Mouse (Mus musculus) small intestine, adult 2 months (tissue): ENCODE results near the gene Snx25. TPM values are rescaled to one million over a fixed set of nuclear protein-coding genes. Genes with fewer than 3 reads are reported as not detected.

Experiments used
- H3K27ac ChIP-seq: fragments of 200-500 bp; 2 replicates; pipeline ENCODE4 v1.5.1; 2012; ENCODE audit warnings: low read depth, low read length, control low read depth, inconsistent platforms; ENCODE audit not compliant: insufficient read depth
- H3K27me3 ChIP-seq: fragments of 200-500 bp; 2 replicates; pipeline ENCODE4 v1.6.1; 2012; ENCODE audit warnings: mild to moderate bottlenecking, moderate library complexity, low read length, inconsistent platforms; ENCODE audit not compliant: control insufficient read depth, insufficient read depth
- H3K36me3 ChIP-seq: fragments of 200-500 bp; 2 replicates; pipeline ENCODE4 v1.6.1; 2012; ENCODE audit warnings: mild to moderate bottlenecking, low read length, control low read depth, inconsistent platforms; ENCODE audit not compliant: control insufficient read depth, insufficient read depth
- H3K4me1 ChIP-seq: fragments of 200-500 bp; 2 replicates; pipeline ENCODE4 v1.6.1; 2012; ENCODE audit warnings: low read length, inconsistent platforms, mixed read lengths; ENCODE audit not compliant: control insufficient read depth, insufficient read depth, insufficient read length
- H3K4me3 ChIP-seq: fragments of 200-500 bp; 2 replicates; pipeline ENCODE4 v1.5.1; 2012; ENCODE audit warnings: low read depth, mild to moderate bottlenecking, control low read depth, inconsistent platforms, low read length, moderate library complexity
- CTCF ChIP-seq: fragments of 200-500 bp; IDR thresholded peaks from 2 replicates; pipeline ENCODE4 v1.5.1; 2012; ENCODE audit warnings: low read depth, mild to moderate bottlenecking, control low read depth, inconsistent platforms, low read length, moderate library complexity, mixed read lengths; ENCODE audit not compliant: insufficient replicate concordance, insufficient read length; ENCODE audit errors: extremely low read depth
- POLR2A ChIP-seq: fragments of 200-500 bp; IDR thresholded peaks from 2 replicates; pipeline ENCODE4 v1.6.1; 2012; ENCODE audit warnings: low read depth, mild to moderate bottlenecking, control low read depth, inconsistent platforms, low read length, moderate library complexity
- WGBS: fragments of 180-500 bp; shearing (Covaris S2); methylation state at CpG from one replicate; pipeline ENCODE4 v1.1.7; 2018; 5-methylcytosine and 5-hydroxymethylcytosine counted together
- polyA plus RNA-seq: library from polyadenylated mRNA; depleted of rRNA; stranded (reverse); fragments of >200 nt; gene quantifications from 2 replicates; pipeline ENCODE4 v1.2.3, GENCODE M21; 2012

Gene Snx25
- polyA plus RNA-seq, 1 experiment = 10.9 TPM

DNA sequence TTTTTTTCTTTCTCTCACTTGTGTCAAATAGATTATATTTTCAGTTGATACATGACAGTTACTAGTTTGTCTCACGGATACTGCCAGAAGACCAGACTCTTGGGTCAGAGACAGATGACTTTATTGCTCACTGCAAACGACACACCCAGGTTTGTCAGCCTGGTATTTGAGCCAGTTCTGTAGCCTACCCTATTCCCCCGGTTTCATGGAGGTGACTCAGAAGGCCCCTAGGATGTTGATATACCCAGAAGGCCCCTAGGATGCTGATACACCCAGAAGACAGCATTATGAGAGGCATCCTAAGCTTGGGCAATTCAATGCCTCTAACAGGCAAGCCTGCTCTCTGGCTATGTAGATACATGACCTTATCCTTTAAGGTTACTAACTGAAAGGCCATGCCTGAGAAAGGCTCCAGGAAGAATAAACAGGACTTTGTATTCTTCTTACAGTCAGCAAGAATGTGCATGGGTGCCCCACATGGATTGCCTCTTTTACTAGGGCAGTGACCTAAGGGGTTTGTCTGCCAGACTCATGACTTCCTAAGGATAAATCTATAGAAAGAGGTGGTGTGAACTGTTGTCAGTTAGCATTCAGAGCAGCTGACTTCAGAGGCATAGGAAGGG is 144.8 kb downstream of the Snx25 start:
- no peaks in the 10 kb centered on the region for H3K36me3 ChIP-seq
- TF ChIP-seq POLR2A (no peak), CTCF (no peak)
- H3K4me3 ChIP-seq = no peak overlapping the region
- H3K27ac ChIP-seq = peak overlapping the region; percentile 54
- H3K4me1 ChIP-seq = peaks cover 8% of the 10 kb centered on the region; the same call in 1 of the 2 replicates
- H3K27me3 ChIP-seq = no peaks in the 10 kb centered on the region
- 21% methylated on average over 3 of the region's 3 CpGs for WGBS

DNA sequence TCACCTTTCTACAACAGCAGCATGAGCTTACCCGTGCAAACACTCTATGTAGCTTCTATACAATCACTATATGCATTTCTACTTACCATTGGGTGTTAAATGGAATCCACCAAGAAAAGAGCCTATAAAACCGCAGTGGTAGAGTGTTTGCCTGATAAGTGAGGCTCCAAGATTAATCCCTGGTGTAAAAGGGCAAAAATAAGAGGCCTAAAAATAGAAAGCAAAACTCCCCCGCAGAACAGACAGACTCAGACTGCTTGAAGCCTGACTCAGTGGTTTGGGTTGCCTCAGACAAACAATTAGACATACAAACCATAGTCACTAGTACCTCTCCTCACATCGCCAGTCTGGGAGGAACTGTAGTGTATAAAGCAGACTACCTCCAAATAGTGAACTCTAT is 146.4 kb downstream of the Snx25 start, which contains the start of gene Ankrd37:
TSS of gene Ankrd37 (minus strand) at position 112 of the 400 bp plus-strand sequence.
- Histone ChIP-seq H3K4me1 (peaks cover 6% of the 10 kb centered on the region; the same call in 1 of the 2 replicates), H3K4me3 (no peak within 1 kb of the TSS), H3K27ac (peak within 1 kb of the TSS; percentile 92), H3K27me3 (no peaks in the 10 kb centered on the region), H3K36me3 (no peaks in the 10 kb centered on the region)
- TF ChIP-seq POLR2A = no peak
- TF ChIP-seq CTCF = no peak
- WGBS = 34% methylated on average over 4 of the region's 4 CpGs

DNA sequence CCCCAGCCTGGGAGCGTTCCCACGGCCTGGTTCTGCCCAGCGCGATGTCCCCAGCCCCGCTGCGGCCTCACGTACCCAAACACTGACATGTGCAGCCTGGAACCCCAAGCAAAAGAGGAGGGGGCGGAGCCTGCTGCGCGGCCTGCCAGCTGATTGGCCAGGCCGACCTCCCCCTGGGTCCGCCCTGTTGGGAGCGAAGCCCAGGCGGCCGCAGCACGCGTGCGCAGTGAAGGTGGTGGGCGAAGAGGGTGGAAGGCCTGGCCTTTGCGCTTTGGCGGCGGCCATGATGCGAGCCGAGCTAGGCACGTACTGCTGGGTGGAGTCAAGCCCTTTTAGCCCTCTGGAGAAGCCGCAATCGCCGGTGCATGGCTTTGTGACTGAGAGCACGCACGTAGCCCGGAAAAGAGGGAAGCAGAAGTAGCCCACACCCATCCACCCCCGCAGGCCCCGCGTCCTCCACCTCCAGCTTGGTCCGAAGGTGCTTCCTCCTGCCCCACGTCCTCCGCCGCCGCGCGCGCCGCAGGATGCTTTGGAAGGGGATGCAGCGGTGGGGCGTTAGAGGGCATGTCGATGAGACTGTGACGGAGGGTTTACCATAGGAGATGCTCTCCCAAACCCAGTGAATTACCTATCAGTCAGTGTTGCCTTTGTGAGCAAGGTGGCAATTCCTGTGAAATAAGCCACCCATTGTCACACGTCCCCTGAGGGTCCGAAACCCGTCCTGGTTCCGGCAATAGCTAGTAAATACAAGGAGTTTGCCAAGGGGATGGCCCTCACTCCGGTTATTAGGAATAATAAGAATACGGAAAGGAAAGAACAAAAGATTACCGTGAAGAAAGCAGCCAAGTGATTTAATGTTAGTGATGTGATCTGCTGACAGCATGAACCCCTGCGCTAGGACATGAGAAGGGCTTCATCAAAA is 151.9 kb downstream of the Snx25 start:
- Histone ChIP-seq H3K36me3 (peaks cover 15% of the 10 kb centered on the region), H3K4me3 (peak overlapping the region; percentile 76), H3K27ac (peak overlapping the region; percentile 84), H3K27me3 (no peaks in the 10 kb centered on the region), H3K4me1 (peaks cover 2% of the 10 kb centered on the region; the same call in 1 of the 2 replicates)
- WGBS = 3% methylated on average over 55 of the region's 55 CpGs
- peak; percentile 90 for TF ChIP-seq POLR2A
- no peak for TF ChIP-seq CTCF

DNA sequence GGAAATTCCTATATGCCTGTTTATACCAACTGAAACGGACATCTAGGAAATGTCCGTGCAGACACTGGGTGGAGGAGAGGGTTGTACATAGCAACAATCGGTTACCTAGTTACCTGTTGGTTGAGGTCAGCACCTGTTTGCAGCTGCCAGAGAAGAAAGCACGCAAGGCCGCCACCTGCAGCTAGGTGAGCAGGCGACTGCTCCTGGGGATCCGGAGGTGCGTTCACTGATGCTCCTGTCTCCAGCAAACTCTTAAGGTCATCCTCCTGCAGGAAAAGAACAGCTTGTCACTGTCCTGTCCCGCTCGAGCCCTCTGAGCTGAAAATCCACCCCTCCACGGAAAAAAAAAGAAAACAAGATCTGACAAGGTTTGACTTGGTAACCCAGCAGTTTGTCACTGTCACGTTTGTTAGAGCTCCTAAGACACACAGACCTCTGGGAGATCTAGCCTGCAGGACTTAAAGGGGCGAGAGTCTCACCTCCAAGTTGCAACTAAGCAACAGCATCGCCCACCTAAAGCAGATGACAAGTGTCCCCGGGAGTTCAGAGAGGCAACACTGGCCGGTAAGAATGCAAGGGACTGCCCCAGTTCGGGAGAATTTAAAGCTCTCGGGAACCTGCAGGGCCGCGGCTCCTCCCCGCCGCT is 152.7 kb downstream of the Snx25 start, which contains the start of gene Lrp2bp:
TSS of gene Lrp2bp (plus strand) at position 166 of the 646 bp plus-strand sequence.
- H3K36me3 ChIP-seq = peaks cover 15% of the 10 kb centered on the region

DNA sequence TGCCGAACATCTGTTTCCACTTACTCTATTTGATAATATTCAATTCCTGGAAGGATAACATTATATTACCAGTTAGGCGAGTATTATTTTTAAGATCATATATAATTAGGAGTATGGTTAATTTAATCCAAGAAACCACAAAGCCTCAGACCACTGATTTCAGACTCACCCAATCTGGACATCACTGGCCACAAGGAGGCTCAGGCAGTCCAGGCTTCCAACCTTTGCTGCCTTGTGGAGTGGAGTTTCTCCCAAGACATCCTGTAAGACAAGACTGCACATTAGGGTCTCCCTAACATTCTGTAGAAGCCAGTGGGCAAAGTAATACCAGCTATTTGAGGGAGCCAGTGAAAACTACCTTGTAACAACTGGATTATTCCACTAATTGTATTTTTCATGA is 153.7 kb downstream of the Snx25 start:
- peaks cover 2% of the 10 kb centered on the region; the same call in 1 of the 2 replicates for H3K4me1 ChIP-seq
- H3K4me3 ChIP-seq = no peak overlapping the region
- peaks cover 19% of the 10 kb centered on the region for H3K36me3 ChIP-seq
- no peaks in the 10 kb centered on the region for H3K27me3 ChIP-seq
- 81% methylated on average over 2 of the region's 2 CpGs for WGBS
- no peak for TF ChIP-seq CTCF
- no peak for TF ChIP-seq POLR2A
- no peak overlapping the region for H3K27ac ChIP-seq

More for the DNA sequence above, 152.7 kb downstream of the Snx25 start, which contains the start of gene Lrp2bp:
- Histone ChIP-seq H3K4me3 (peak within 1 kb of the TSS; percentile 76), H3K27ac (peak within 1 kb of the TSS; percentile 84), H3K27me3 (no peaks in the 10 kb centered on the region), H3K4me1 (peaks cover 2% of the 10 kb centered on the region; the same call in 1 of the 2 replicates)
- WGBS = 4% methylated on average over 22 of the region's 22 CpGs
- TF ChIP-seq POLR2A (no peak), CTCF (peak; percentile 40; the same call in 1 of the 2 replicates)

DNA sequence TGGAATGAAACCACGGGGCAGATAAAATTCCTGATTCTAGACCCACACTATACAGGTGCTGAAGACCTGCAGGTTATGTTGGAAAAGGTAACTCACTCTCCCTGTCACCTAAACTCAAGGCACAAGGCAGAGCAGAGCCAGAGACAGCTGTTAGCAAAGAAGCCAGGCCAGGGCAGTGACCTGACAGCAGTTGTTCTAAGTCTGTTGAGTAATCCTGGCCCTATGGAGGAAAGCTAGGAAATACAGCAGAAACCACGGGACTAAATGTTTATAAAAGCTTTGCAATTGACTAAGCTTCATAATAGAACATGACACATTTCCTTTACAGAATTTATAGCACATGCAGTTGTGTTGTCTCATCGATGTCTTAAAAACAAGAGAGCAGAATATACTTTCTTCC is 156.4 kb downstream of the Snx25 start:
- Histone ChIP-seq H3K4me3 (no peak overlapping the region), H3K36me3 (peaks cover 26% of the 10 kb centered on the region), H3K4me1 (peaks cover 2% of the 10 kb centered on the region; the same call in 1 of the 2 replicates), H3K27ac (no peak overlapping the region), H3K27me3 (no peaks in the 10 kb centered on the region)
- TF ChIP-seq POLR2A (no peak), CTCF (no peak)
- 71% methylated on average over 3 of the region's 3 CpGs for WGBS

DNA sequence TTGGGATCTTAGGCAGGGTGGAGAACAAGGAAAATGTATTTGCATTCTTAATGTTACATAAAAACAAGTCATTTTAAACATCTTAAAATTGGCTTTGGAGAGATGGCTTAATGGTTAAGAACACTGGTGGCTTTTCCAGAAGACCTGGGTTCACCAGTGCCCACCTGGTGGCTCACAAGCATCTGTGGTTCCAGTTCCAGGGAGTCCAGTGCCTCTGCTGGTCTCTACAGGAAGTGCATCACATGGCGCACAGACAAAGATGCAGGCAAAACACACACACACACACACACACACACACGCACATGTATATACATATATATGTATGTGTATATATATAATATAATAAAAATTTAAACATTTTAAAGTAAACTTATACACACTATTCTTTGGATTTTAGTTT is 157.8 kb downstream of the Snx25 start:
- TF ChIP-seq CTCF (peak; percentile 39; the same call in 1 of the 2 replicates), POLR2A (no peak)
- Histone ChIP-seq H3K4me1 (peaks cover 1% of the 10 kb centered on the region; the same call in 1 of the 2 replicates), H3K27me3 (no peaks in the 10 kb centered on the region), H3K4me3 (no peak overlapping the region), H3K36me3 (peaks cover 31% of the 10 kb centered on the region), H3K27ac (no peak overlapping the region)
- 96% methylated on average over 2 of the region's 2 CpGs for WGBS
